Mouse (Mus musculus) kidney, adult 9 months (tissue): Measurements from ENCODE around the gene Orm3.
A peak's percentile ranks its signal among the peaks of the same experiment; 100 is the strongest.

ENCODE experiments used
- DNase-seq: peaks from one replicate; pipeline ENCODE4 v3.0.0; 2022

The Orm3 gene

DNA sequence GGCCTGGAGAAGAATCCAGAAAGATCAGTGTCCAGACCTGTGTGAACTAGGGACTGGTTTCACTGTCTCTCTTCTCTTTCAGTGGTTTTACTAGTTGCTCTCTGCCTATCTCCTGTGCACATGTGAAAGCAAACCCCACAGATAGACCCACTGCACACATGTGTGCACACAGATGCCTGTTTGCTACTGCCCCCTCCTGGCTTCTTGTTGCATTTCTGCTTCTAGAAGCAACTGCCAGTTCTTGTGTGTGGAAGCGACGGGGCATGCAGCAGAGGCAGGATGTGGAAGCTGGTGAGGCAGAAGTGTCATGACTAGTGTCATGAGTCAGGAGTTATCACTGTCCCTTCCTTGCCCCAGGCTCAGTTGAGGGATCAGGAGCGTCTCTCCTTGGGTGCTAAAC is 15.9 kb downstream of the Orm3 start:
- DNase-seq, result peak; percentile 15

DNA sequence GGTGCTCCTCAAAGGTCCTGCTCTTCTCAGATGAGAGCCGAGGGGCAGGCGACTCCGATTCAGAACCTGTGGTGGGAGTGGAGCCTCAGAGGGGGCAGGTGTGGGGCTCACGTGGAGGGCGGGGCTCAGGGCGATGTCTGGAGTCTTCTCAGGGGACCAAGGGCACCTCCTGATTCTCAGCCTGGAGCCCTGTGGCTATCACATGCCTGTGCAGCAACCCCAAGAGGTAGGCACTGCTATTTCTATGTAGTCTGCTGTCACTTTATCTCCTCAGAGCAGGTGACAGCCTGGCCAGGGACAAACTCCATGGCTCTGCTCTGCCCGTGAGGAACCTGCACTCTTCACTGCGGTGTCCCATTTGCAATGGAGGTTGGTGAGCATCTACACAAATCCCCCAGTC is 17.4 kb downstream of the Orm3 start:
- DNase-seq, result no peak

DNA sequence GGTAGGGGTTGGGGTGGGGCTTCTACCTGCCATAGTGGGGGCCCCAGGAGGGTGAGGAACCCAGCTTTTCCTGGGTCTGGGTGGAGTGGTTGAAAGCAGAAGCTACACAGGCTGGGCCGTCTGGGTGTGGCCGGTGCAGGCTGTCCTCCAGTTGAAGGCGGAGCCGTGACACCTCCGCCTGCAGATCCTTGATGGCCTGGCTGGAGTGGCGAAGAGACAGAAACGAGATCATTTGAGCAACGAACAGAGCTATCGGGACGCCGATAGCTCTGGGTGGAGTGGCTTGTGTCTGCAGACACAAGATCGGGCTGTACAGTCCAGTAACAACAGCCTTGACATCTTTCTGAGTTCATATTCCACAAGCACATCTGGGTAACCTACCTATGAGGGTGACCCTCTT is 18.4 kb downstream of the Orm3 start:
- no peak for DNase-seq

DNA sequence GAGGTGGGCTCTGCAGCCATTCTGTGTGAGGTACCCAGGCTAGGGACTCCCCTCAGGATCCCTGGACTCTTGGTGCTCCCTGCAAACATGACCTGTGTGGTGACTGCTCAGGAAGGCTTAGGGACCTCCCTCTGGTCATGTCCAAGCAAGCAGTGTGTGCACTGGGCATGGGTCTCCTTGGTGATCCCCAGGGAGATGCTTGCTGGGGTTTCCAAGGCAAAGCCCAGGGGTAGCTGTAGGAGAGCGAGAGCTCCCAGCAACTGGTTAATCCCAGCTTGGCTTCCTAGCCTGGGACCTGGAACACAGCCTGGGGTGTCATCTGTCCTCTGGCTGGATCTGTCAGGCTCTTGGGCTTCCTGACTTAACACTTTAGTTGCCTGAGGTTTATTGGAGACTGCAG is 19.4 kb downstream of the Orm3 start:
- DNase-seq, result no peak

DNA sequence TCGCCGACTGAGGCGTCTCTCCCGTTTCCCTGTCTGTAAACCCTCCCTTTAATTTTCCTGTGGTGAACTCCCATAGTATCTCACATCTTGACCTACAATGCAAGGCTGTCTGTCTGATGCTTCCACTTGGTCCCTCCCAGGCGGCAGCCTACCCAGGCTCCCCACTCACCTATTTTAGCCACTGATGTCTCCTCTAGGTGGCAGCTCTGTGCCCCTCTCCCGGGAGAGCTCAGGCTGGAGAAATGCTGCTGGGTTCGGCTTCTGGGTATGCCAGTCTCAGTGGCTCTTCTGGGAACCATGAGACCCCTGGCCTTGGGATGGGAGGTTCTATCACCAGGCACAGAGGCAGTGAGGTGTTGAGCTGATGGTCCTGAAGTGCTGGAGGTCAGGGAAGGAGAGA is 21.5 kb downstream of the Orm3 start:
- no peak for DNase-seq

DNA sequence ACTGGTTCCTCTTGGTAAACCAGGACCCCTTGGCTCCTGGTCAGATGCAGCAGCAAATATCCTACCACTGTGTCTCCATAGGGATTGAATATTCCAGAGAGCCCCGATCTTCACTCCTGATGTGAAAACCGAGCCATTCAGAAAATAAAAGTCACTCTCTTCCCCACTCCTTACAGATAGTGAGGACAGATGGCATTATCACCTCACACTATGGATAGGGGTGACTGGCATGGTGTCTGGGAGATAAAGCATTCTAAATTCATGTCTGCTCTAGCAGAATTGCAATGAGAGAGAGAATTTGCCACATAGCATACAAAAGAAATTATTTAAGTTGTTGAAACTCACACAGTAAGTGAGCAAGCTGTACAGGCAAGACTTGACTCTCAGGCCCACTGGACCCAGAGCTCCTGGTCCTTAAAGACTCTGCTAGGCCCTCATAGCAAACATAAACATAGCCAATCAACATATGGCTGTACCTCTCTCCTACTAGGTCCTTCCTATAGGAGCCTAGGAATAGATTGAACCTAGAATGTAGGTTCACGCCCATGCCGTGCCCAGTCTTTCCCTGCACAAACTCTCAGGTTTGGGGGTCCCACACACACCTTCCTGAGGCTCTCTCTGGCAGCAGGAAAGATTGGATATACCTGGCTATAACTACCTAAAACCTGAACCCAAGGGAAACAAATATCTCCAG is 26.9 kb downstream of the Orm3 start:
- DNase-seq, result no peak

DNA sequence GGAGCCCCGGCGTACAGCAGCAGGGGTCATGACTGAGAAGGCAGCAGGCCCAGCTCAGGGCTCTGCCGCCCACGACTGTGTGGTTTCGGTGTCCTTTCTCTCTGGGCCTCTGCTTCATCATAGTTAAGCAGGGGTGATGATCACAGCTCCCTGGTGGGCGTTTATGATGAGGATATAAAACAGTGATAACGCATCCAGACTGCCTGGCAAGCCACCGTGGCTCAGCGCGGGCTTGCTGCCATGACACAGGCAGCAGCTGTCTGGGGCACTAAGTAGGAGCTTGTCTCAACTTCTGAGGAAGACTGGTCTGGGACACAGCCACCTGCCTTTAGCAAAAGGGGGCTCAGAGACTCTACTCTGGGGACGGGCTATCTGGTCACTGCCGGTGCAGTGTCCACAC is 27.5 kb downstream of the Orm3 start:
- DNase-seq, result no peak

DNA sequence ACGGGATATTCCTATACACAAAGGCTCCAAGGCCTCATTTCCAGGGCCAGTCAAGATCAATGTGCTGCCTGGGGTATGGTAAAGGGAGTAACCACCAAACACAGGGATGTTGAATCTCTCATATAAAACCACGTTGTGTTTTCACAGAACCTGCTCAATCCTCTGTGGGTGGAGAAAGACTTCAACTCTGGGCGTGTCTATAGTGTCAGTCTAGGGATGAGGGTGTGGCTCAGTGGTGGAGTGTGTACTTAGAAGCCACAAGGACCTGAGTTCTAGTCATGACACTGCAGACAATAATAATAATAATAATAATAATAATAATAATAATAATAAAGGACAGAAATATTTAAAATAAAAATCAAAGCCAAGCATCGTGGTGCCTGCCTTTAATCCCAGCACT is 28.3 kb downstream of the Orm3 start:
- DNase-seq, result no peak

DNA sequence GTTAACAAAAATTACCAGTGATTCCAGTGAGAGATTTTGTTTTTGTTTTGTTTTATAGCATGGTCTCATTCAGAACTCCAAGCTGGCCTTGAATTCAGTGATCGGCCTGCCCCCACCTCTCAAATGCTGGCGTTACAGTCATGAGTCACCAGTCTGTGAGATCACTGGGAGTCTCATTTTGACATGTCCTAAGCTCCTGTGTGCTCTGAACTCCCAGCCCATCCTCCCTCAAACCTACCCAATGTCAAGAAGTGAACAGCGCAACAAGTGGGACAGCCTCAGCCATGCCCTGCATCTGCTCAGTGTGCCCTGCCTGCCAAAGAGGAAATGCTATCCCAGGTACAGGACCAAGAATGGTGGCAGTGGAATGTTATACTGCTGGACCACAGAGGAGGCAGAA is 29.3 kb downstream of the Orm3 start:
- no peak for DNase-seq

DNA sequence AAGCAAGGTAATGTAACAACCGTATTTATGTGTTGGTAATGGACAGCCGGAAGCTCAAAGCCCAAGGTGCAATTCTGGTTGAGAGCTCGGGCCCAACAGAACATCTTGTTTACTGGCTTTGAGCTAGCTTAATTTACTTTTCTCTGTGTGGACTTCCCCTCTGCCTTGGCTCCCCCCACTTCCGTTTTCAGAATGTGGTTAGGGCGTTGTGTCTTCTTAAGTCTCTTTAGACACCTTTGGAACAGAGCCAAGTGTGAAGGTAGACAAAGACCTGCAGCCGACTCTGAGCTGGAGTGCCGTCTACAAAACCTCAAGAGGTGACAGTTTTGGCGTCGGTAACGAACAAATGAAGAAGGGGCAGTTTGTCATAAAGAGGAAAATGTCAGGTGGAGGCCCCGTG is 29.8 kb downstream of the Orm3 start:
- no peak for DNase-seq

DNA sequence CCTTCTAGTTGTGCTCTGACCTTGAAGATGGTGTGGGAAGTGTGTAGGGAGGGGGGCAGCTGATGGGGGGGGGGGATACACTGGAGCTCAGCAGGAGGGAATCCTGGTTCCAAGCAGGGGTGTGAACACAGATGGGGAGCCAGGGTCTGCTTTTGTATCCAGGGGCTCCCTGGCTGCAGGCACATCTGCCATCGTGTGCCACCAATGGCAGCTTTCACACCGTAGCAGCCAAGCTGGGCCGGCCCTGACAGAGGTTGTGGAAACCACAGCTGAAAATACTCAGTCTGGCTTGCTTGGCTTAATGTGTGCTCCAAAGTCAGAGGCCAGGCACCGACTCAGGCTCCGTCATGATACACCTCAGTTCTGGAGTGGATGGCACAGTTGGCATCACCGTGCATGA is 32.1 kb downstream of the Orm3 start:
- DNase-seq, result no peak

DNA sequence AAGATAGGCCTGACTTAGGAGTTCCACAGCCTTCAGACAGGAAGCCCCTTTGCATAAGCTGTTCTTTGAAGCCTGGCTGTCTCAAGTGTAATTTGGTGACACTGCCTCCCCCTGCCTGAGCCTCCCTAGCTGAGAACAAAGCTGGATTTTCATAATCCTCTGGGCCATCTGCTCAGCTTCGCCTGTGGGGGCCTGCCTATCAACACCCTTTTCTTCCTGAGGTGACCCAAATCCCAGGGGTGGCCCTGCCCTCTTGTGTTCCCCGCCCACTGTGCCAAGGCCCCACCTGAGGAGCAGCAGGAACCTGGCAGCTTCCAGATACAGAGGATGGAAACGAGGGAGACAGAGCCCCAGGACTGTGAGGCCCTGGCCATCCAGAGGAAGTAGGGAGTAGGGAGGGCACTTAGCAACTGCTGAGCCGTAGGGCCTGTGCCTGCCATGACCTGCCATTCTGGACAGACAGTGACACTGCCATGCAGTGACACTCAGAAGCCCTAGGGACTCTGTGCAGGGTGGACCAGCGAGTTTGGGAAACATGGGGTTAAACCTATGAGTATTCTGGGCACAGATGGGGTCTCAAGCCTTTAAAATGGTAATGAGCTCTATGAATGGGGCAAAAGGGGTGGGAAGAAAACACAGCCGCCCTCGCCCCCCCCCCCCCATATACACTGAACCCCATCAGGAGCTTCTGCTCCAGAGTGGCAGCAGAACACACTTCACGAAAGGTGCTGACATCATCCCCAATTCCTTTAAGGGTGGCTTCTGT is 33.3 kb downstream of the Orm3 start:
- DNase-seq, result no peak

DNA sequence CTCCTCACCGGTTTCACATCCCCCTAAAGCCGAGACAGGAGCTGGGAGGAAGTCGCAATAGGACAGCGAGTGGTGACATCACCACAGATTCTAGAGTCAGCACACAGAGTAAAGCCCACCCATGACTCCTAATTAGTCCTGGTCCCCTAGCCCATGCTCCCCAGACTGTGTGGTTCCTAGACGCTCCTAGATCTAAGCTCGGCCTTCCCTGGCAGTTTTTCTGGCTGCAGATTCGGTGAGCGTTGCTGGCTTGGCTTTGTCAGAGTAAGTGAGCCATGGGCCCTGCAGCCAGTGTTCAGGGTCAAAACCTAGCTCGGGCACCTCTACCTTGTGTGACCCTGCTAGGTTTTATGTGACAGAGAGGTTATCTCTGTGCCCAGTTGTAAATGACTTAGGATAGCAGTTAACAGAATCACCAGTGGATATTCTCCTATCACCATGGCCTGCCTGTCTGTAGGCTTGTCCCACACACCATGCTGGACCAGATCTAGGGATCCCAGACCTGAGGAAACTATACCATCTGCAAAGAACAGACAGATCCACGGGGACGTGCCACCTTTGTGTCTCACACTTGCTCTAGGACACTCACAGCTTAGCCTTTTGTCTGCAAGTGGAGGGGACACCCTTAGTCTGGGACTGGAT is 34.0 kb downstream of the Orm3 start:
- no peak for DNase-seq

DNA sequence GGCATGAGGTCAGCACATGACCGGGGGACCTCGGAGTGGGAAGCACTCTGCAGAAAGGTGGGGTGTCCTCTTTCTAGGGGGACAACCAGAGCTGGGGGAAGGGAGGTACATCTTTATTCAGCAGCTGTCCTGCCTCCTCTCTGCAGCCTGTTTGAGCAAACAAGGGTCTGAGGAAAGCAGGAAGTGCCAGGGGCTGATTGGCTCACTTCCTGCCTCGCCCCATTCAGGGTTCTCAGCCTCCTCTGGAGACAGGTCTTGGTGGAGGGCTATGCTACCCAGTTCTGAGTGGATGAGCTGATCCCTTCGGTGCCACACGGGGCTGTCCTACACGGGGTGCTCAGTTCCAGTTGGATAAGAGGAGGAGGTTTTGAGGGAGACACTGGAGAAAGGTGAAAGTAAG is 35.4 kb downstream of the Orm3 start:
- no peak for DNase-seq

DNA sequence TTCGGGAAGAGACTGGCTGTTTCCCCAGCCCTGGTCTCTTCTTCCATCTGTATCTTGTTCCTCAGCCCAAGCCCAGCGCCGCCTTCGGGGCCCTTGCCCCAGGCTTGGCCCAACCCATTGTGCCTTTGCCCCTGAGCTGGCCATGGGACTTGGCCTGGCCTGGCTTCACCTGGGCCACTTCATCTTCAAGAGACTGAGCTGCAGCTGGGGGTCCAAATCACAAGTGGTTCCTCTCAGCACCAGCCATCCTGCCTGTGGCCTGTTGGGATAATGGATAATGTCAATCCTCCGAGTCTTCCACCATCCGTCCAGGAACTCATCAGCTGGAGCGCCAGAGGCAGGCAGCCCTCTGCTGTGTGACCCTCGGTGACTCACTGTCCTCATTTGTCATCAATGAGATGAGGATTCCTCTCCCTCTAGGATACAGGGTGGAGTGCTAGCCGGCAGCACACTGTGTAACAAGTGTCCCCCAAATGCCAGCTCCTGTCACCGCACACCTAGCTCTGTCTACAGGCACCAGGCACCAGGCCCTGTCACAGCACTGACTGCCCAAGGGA is 42.1 kb downstream of the Orm3 start:
- DNase-seq, result no peak

DNA sequence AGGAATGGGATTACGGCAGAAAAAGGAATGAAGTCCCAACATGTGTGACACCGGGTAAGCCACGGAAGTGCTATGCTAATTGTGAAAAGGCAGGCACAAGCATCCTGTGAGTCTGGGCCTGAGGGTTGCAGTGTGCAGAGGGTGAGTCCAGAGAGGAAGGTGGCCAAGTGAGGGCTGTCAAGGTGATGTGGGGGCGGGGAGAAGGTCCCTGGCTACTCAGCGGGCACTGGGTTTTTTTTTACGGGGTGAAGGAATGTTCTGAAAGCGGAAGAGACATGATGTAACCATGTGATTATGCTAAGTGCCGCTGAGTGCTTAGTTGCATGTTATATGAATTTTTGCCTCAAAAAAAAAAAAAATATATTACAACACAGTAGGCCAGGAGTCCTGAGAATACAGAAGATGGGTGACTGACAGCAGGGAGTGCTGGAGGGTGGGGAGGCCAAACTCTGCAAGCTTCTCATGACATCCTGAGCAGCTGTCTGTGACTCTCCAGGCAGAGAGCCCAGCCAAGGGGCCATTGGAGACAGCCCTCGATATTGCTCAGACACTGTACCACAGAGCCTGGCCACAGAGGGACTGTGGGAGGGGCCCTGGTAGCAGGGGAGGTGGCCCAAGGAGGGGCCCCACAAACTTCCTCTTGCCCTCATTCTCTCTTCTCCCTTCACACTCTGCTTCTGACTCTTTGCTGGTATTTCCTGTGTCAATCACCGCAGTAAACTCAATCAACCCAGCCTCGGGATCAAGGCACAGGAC is 43.1 kb downstream of the Orm3 start:
- no peak for DNase-seq

DNA sequence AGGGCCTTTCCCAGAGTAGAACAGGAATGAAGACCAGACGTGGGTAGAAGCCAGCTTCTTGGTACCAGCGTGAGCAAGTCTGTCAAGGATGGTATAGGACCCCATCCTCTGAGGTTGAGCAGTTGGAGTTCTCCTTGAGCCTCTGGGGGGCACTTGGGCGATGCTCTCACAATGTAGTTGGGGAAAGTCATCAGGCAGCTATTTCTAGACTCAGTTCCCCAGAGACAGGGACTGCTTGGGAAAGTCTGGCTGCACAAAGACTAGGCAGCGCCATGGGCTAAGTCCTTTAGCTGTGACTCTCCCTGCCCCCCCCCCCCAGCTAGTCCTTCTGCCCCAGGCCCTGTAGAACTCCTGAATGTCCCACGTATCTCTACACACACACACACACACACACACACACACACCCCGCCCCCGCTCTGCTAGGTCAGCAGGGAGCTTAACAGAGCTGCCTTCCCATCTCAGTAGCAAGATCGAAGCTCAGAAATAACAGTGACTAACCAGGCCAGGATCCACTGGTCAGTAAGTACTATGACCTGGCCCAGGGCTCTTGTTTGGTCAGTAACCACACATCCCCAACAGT is 43.8 kb downstream of the Orm3 start:
- DNase-seq, result no peak

DNA sequence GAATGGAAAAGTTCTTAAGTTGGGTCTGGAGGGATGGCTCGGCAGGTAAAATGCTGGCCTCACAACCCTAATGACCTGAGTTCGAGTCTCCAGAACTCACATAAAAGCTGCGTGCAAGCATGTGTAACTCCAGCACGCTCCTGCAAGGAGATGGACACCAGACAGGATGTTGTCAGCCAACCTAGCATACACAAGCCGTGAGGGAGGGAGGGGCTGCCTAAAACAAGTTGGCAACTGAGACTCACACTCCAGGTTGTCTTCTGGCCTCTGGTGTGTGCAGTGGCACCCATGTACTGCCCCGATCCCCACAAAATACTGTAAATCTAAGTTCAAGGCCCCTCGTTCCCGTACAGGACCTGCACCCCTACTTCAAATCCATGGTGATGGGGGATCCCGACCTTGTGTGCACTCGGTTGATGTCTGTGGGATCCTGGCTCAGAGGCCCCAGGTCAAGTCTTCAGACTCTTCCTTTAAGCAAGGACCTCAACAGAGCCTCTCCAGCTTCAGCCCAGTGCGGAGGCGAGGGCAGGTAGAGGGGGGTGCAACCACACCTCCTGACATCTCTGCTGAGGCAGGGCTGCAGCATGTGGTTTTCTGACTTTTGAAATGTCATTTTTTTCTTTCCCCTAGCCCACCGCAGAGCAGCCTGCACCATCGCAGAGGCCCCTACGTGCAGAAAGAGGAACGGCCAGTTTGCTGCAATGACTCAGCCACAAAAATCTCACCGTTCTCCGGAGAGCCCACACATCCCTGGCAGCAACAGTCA is 44.8 kb downstream of the Orm3 start:
- no peak for DNase-seq

DNA sequence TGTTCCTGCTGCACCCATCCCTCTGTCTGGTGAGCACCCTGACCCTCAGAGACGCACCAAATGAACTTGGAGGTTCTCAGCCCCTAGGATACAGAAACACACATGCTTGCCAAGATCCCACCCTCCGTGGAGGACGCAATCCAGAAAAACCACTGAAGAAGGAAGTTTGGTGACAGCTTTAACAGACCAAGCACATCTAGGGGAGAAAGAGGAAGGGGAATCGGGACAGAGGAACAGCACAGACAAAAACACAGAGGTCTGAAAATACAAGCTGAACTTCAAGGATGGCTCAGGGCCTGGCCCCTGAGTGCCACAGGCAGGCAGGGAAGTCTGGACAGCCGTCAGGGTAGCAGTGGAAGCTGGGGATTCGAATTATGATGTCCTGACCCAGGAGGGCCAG is 45.7 kb downstream of the Orm3 start:
- no peak for DNase-seq

DNA sequence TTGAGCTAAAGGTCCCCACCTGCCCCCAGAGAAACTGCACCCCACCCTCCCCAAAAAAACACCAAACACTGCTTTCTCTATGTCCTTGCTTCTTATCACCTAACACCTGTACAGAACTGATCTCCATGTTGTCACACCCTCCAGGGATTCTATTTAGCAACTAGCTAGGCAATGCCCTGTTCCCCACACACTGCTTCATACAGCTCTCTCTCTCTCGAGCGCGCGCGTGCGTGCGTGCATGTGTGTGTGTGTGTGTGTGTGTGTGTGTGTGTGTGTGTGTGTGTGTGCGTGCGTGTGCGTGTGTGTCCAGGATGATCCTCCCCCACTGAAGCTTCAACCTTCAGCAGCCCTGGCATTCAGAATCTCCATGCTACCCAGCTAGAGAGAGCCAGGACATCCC is 46.1 kb downstream of the Orm3 start:
- no peak for DNase-seq

DNA sequence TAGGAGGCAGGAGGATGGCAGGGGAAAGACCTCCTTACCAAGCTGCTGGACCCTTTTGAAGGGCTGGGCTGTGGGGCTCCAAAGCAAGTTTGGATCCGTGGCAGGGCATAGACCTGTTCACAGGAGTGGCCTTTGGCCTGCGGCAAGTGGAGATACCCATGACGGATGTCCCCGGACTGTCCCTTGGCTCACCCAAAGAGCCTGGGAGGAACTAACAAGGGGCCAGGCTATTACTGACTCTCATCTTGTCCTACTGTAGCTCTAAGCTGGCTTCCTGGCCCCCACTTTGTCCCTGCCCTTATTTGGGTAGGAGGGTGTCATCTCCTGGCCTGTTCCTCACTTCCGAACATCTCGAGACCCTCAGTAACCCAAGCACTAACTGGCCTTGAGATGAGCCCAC is 46.6 kb downstream of the Orm3 start:
- DNase-seq, result peak; percentile 38
